Mouse (Mus musculus): ENCODE data around the gene Otub1. TPM values are rescaled to one million over a fixed set of nuclear protein-coding genes. Genes with fewer than 3 reads are reported as not detected.

The Otub1 gene
- polyA plus RNA-seq, 1 experiment from 2014 or later: 233 TPM

DNA sequence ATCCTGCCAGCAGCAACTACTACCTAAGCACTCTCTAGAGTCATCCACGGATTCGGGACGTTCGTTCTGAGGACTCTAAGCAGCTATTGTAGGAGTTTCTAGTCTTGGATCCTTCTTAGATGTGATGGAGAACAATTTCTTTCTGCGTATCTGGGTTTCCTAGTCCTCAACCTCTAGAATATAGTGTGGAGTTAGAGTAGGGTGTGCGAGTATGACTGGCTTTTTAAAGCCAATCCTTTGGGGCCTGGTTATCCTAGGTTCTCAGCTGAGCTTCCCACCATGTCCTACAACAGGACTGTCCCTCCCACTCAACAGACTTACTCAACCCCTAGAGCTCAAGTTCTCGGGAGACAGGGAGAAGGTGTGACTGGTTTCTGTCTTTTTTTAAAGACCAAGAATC lies 790 bp downstream of the Otub1 start:
- no peaks in the 10 kb centered on the region for H3K9me3 ChIP-seq
- no peak for ATAC-seq (ENCODE audit: insufficient number of reproducible peaks, insufficient read depth, low FRiP score, low TSS enrichment, low read depth)
- WGBS: 34% methylated on average over 7 of the region's 7 CpGs

DNA sequence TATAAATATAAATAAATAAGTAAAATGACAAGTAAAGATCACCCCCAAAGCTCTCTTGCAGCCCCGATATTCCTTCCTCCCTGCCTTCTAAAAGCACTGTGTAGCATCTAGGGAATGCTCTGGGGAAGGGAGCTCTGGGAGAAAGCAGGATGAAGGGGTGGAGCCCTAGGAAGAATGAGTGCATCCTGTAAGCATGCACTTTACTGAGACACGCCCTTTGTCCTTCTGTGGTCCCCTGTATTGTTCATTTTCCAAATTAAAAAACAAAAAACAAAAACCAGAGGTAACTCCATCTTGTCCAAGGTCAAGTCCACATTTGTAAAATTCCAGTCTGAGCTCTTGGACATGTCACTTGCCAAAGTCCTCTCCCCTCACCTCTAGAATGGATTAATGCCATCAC lies 1.2 kb downstream of the Otub1 start:
- WGBS: 80% methylated on average over 2 of the region's 2 CpGs
- Histone ChIP-seq H3K4me3 (replicated peaks) (peak overlapping the region; percentile 86), H3K4me2 (peak overlapping the region; percentile 89), H3K9me3 (no peaks in the 10 kb centered on the region), H3K9ac (replicated peaks) (peak overlapping the region; percentile 80), H3K4me1 (replicated peaks) (peaks cover 27% of the 10 kb centered on the region), H3K36me3 (peaks cover 44% of the 10 kb centered on the region), H3K27me3 (no peaks in the 10 kb centered on the region), H3K27ac (no peak overlapping the region)
- ATAC-seq (ENCODE audit: insufficient number of reproducible peaks, insufficient read depth, low FRiP score, low TSS enrichment, low read depth): no peak

More for the DNA sequence above, 790 bp downstream of the Otub1 start:
- Histone ChIP-seq H3K27ac (peak overlapping the region; percentile 98), H3K27me3 (no peaks in the 10 kb centered on the region), H3K4me3 (replicated peaks) (peak overlapping the region; percentile 86), H3K4me2 (peak overlapping the region; percentile 89), H3K4me1 (replicated peaks) (peaks cover 27% of the 10 kb centered on the region), H3K9ac (replicated peaks) (peak overlapping the region; percentile 80), H3K36me3 (peaks cover 39% of the 10 kb centered on the region)

GRCm38 (mm10) chr19:7200427-7200826 lies 5.7 kb downstream of the Otub1 start:
- peaks cover 74% of the 10 kb centered on the region for H3K36me3 ChIP-seq
- H3K27ac ChIP-seq: no peak overlapping the region
- no peak overlapping the region for H3K4me2 ChIP-seq
- peaks cover 49% of the 10 kb centered on the region for H3K4me1 ChIP-seq (replicated peaks)
- H3K4me3 ChIP-seq (replicated peaks): no peak overlapping the region
- no peak for ATAC-seq (ENCODE audit: insufficient number of reproducible peaks, insufficient read depth, low FRiP score, low TSS enrichment, low read depth)
- H3K9me3 ChIP-seq: no peaks in the 10 kb centered on the region
- H3K27me3 ChIP-seq: peaks cover 4% of the 10 kb centered on the region; the same call in 1 of the 2 replicates
- H3K9ac ChIP-seq (replicated peaks): no peak overlapping the region
- 70% methylated on average over 1 of the region's 1 CpGs for WGBS

DNA sequence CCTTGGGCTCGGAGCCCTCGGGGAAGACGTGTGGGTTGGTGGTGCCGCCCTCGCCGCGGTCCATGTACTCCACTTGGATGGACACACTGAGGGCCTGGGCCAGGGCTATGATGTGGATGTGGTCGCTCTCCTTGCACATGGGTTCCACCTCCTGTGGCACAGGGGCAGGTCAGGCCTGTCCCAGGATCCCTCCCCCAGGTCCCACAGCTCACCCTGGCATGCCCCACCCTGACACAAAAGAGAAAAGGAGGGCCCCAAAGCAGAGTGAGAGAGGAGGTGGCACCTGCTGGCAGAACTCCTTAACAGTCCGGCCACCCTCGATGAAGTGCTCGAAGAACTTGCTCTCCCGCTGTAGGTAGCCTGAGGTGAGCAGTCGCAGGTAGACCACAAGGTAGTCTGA lies 7.0 kb downstream of the Otub1 start:
- WGBS: 94% methylated on average over 13 of the region's 13 CpGs
- Histone ChIP-seq H3K27ac (no peak overlapping the region), H3K4me3 (replicated peaks) (no peak overlapping the region), H3K27me3 (peaks cover 4% of the 10 kb centered on the region; the same call in 1 of the 2 replicates), H3K4me2 (no peak overlapping the region), H3K9ac (replicated peaks) (no peak overlapping the region), H3K9me3 (no peaks in the 10 kb centered on the region), H3K4me1 (replicated peaks) (peaks cover 39% of the 10 kb centered on the region), H3K36me3 (peaks cover 70% of the 10 kb centered on the region)
- ATAC-seq (ENCODE audit: insufficient number of reproducible peaks, insufficient read depth, low FRiP score, low TSS enrichment, low read depth): no peak

DNA sequence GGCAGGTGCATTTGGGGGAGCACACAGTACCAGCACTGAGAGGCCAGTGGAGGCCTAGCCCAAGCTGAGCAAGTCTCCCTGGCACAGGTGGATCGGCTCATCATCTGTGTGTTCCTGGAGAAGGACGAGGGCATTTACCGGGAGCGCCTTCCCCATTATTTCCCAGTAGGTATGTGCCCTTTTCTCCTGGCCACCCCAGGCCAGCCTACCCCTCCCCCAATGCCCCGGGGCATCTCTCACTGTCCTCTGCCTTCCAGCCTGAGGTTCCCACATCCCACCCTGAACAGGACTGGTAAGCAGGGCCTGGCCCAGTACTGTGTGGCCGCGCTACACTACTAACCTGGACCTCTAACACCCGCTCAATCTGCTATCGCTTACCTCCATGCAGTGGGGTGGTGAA lies 8.7 kb downstream of the Otub1 start:
- Histone ChIP-seq H3K4me2 (no peak overlapping the region), H3K36me3 (peaks cover 54% of the 10 kb centered on the region), H3K9me3 (no peaks in the 10 kb centered on the region), H3K4me1 (replicated peaks) (peaks cover 38% of the 10 kb centered on the region), H3K4me3 (replicated peaks) (no peak overlapping the region), H3K27me3 (peaks cover 8% of the 10 kb centered on the region; the same call in 1 of the 2 replicates), H3K9ac (replicated peaks) (no peak overlapping the region), H3K27ac (no peak overlapping the region)
- 84% methylated on average over 9 of the region's 9 CpGs for WGBS
- ATAC-seq (ENCODE audit: insufficient number of reproducible peaks, insufficient read depth, low FRiP score, low TSS enrichment, low read depth): 0 out of 2 replicates have a peak, but pooled peaks have one; percentile 18

DNA sequence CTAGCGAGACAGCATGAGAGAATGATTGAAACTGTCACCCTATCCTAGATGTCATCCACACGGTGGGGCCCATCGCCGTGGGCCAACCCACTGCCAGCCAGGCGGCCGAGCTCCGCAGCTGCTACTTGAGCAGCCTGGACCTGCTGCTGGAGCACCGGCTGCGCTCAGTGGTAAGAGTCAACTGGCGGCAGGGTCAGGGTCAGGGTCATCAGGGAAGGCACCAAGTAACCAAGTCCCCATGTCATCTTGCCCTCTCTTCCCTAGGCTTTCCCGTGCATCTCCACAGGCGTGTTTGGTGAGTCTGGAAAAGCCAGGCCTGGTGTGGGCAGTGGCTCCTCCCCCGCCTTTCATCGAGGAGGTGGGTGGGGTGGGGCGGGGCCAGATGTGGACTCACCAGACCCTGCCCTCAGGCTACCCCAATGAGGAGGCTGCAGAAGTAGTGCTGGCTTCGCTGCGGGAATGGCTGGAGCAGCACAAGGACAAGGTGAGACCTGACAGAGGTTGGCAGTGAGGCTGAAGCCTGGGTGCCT lies 9.3 kb downstream of the Otub1 start:
- Histone ChIP-seq H3K4me2 (no peak overlapping the region), H3K9me3 (no peaks in the 10 kb centered on the region), H3K4me1 (replicated peaks) (peaks cover 42% of the 10 kb centered on the region), H3K27me3 (peaks cover 10% of the 10 kb centered on the region; the same call in 1 of the 2 replicates), H3K36me3 (peaks cover 50% of the 10 kb centered on the region), H3K27ac (no peak overlapping the region), H3K4me3 (replicated peaks) (no peak overlapping the region), H3K9ac (replicated peaks) (no peak overlapping the region)
- 14% methylated on average over 17 of the region's 17 CpGs for WGBS
- peak; percentile 18; the same call in 1 of the 2 replicates for ATAC-seq (ENCODE audit: insufficient number of reproducible peaks, insufficient read depth, low FRiP score, low TSS enrichment, low read depth)

DNA sequence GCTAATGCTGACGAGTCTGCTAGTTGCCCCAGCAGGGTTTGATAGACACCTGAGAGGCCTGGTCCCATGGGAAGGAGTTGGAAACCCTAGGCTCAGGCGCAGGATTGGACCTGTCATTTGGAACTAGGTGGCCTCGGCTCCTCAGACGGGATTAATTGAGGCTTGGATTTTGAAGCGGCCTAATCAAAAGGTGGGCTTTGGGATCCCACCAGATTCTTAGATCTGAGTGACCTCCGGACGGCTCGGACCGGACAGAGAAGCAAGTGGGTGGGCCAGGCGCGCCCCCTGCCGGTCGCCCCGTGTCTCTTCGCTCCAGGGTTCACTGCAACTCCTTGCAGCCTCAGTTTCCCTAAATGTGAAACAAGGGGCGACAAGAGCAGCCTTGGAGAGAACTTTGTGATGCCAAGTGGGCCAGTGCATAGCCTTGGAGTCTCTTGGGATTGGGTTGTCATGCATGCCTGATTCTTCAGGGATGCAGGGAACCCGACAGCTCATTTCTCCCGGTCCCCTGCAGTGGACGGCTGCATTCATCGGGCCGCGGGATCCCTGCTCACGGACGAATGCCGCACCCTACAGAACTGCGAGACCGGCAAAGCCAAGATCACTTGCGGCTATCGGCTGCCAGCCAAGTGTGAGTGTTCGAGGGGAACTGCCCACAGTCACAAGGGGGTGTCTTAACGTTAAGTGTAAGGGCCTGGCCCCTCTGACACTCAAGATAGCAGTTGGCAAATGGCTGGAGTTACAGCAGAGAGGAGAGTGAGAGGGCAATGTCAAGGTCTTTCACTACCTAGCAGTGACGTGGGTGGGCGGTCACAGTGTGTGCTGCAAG lies 10.0 kb downstream of the Otub1 start:
- H3K4me1 ChIP-seq (replicated peaks): peaks cover 43% of the 10 kb centered on the region
- H3K27ac ChIP-seq: no peak overlapping the region
- peaks cover 43% of the 10 kb centered on the region for H3K36me3 ChIP-seq
- ATAC-seq (ENCODE audit: insufficient number of reproducible peaks, insufficient read depth, low FRiP score, low TSS enrichment, low read depth): peak; percentile 18; the same call in 1 of the 2 replicates
- H3K9me3 ChIP-seq: no peaks in the 10 kb centered on the region
- H3K4me2 ChIP-seq: peak overlapping the region; percentile 15; the same call in 1 of the 2 replicates
- WGBS: 19% methylated on average over 33 of the region's 33 CpGs
- H3K9ac ChIP-seq (replicated peaks): no peak overlapping the region
- peaks cover 16% of the 10 kb centered on the region for H3K27me3 ChIP-seq
- H3K4me3 ChIP-seq (replicated peaks): no peak overlapping the region

DNA sequence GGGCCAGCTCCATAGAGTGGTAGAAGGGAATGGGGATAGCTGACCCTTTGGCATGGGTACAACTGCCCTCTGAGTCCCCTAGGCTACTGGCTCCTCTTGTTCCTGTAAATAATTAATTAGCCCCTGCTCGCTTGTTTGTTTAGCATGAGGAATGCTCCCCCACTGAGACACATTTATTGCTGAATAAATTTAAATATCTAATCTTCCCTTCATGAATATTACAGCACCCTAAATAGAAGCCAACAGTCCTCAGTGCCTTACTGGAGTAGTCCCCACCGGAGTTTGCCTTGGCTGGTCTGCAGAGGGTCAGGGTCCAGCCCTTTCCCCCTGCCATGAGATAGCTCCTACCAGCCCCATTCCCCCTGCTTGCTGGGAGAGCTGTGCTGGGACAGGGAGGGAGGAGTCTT lies 13.6 kb downstream of the Otub1 start:
- WGBS: 48% methylated on average over 2 of the region's 2 CpGs
- H3K27ac ChIP-seq: 0 out of 2 replicates have a peak overlapping the region, but pooled peaks have one; percentile 17
- no peak overlapping the region for H3K4me3 ChIP-seq (replicated peaks)
- H3K27me3 ChIP-seq: peaks cover 42% of the 10 kb centered on the region
- H3K9ac ChIP-seq (replicated peaks): no peak overlapping the region
- no peaks in the 10 kb centered on the region for H3K9me3 ChIP-seq
- H3K4me2 ChIP-seq: no peak overlapping the region
- no peak for ATAC-seq (ENCODE audit: insufficient number of reproducible peaks, insufficient read depth, low FRiP score, low TSS enrichment, low read depth)
- peaks cover 7% of the 10 kb centered on the region for H3K36me3 ChIP-seq
- H3K4me1 ChIP-seq (replicated peaks): peaks cover 37% of the 10 kb centered on the region

DNA sequence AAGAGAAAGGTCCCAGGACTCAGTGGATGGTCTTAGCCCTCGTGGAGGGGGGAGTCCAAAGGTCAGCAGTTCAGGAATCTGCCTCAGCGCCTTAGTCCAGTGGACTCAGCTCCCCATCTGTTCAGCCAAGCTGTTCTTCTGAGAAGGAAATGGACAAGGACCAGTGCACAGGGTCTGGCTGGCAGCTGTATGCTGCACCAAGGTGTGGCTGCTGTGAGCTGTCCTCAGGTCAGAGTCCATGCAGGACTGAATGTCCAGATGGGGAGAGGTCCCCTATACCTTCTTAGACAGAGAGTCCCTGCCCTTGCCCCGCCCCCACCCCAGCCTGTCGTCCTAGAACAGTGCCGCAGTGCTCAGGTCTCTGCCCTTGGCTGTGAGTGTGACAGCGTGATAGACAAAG lies 14.5 kb downstream of the Otub1 start:
- H3K27ac ChIP-seq: no peak overlapping the region

GRCm38 (mm10) chr19:7190986-7191385 lies 15.1 kb downstream of the Otub1 start:
- Histone ChIP-seq H3K27me3 (peaks cover 54% of the 10 kb centered on the region), H3K9me3 (no peaks in the 10 kb centered on the region), H3K9ac (replicated peaks) (no peak overlapping the region), H3K4me3 (replicated peaks) (no peak overlapping the region), H3K36me3 (no peaks in the 10 kb centered on the region), H3K4me2 (no peak overlapping the region), H3K4me1 (replicated peaks) (peaks cover 35% of the 10 kb centered on the region), H3K27ac (no peak overlapping the region)
- WGBS: 58% methylated on average over 5 of the region's 5 CpGs
- ATAC-seq (ENCODE audit: insufficient number of reproducible peaks, insufficient read depth, low FRiP score, low TSS enrichment, low read depth): no peak

More for the DNA sequence above, 14.5 kb downstream of the Otub1 start:
- Histone ChIP-seq H3K4me2 (no peak overlapping the region), H3K4me1 (replicated peaks) (peaks cover 35% of the 10 kb centered on the region), H3K9ac (replicated peaks) (no peak overlapping the region), H3K36me3 (no peaks in the 10 kb centered on the region), H3K27me3 (peaks cover 49% of the 10 kb centered on the region), H3K4me3 (replicated peaks) (no peak overlapping the region), H3K9me3 (no peaks in the 10 kb centered on the region)
- no peak for ATAC-seq (ENCODE audit: insufficient number of reproducible peaks, insufficient read depth, low FRiP score, low TSS enrichment, low read depth)
- WGBS: 50% methylated on average over 6 of the region's 6 CpGs

DNA sequence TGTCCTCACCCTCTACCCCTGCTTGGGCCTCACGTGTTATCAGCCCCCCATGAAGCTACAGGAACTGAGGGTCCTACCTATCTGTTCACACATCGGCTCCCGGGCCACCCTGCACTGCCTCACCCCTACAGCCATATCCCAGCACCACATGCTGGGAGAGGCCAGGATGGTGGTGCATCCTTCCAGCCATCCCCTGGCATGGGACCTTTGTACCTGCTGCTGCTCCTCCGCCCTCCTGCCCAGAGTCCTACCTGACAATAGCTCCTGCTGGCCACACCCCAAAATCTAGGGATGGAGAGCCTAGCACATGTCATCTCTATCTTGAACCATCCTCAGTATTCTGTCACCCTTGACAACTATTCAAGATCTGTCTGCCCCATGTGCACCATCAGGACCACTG lies 17.1 kb downstream of the Otub1 start:
- Histone ChIP-seq H3K4me2 (no peak overlapping the region), H3K36me3 (no peaks in the 10 kb centered on the region), H3K9me3 (no peaks in the 10 kb centered on the region), H3K27ac (no peak overlapping the region), H3K27me3 (peaks cover 71% of the 10 kb centered on the region), H3K4me1 (replicated peaks) (peaks cover 38% of the 10 kb centered on the region), H3K4me3 (replicated peaks) (no peak overlapping the region), H3K9ac (replicated peaks) (no peak overlapping the region)
- no peak for ATAC-seq (ENCODE audit: insufficient number of reproducible peaks, insufficient read depth, low FRiP score, low TSS enrichment, low read depth)
- WGBS: 78% methylated on average over 4 of the region's 4 CpGs

Data from limb, embryonic 12.5 days (tissue).